Mouse (Mus musculus): ENCODE results near the gene Rab25. TPM values are rescaled to one million over a fixed set of nuclear protein-coding genes. Genes with fewer than 3 reads are reported as not detected.

Rab25 gene
- polyA plus RNA-seq, 1 experiment from 2014 or later, result 0.86 TPM

DNA sequence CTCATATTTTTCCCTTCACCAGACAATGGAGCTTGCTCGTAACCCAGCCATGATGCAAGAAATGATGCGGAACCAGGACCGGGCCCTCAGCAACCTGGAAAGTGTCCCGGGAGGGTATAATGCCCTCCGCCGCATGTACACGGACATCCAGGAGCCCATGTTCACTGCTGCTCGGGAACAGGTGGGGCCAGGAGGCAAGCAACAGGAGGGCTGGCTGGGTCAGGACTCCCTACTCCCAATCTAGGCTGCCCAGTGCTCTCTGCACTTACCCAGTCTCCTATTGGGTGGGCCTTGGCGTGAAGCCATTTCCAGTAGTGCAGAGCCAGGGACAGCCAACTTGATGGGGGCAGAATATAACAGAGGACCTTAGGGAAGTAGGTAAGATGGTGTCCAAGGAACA lies 11.5 kb upstream of the Rab25 start:
- peaks cover 4% of the 10 kb centered on the region for H3K4me1 ChIP-seq (ENCODE audit: control insufficient read depth, insufficient read depth, low read length)
- H3K27ac ChIP-seq (ENCODE audit: low read depth, low read length), result no peak overlapping the region
- H3K4me2 ChIP-seq, result no peak overlapping the region
- no peak for DNase-seq (ENCODE audit: low spot score, missing footprints)
- 96% methylated on average over 9 of the region's 9 CpGs for WGBS
- H3K4me3 ChIP-seq (ENCODE audit: low read depth, low read length), result no peak overlapping the region
- H3K36me3 ChIP-seq (ENCODE audit: control insufficient read depth, insufficient read depth, low read length), result peaks cover 44% of the 10 kb centered on the region
- H3K9ac ChIP-seq (ENCODE audit: low read length), result no peak overlapping the region
- H3K9me3 ChIP-seq (ENCODE audit: control insufficient read depth, low read length), result no peaks in the 10 kb centered on the region
- ATAC-seq (ENCODE audit: low FRiP score), result no peak
- H3K27me3 ChIP-seq (ENCODE audit: control insufficient read depth, insufficient read depth, low read length), result no peaks in the 10 kb centered on the region

DNA sequence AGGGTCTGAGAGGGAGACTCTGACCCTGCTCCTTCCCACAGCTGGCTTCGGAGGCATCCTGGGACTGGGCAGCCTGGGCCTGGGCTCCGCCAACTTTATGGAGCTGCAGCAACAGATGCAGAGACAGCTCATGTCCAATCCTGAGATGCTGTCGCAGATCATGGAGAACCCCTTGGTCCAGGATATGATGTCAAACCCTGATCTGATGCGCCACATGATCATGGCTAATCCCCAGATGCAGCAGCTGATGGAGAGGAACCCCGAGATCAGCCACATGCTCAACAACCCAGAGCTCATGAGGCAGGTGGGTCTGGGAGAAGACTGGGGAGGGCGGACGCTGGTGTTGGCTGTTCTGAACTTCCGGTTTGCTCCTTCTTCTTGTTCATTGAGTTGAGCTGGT lies 8.5 kb upstream of the Rab25 start:
- Histone ChIP-seq H3K27ac (ENCODE audit: low read depth, low read length) (no peak overlapping the region), H3K4me1 (ENCODE audit: control insufficient read depth, insufficient read depth, low read length) (peaks cover 13% of the 10 kb centered on the region), H3K36me3 (ENCODE audit: control insufficient read depth, insufficient read depth, low read length) (peaks cover 31% of the 10 kb centered on the region), H3K4me2 (no peak overlapping the region), H3K4me3 (ENCODE audit: low read depth, low read length) (no peak overlapping the region), H3K27me3 (ENCODE audit: control insufficient read depth, insufficient read depth, low read length) (no peaks in the 10 kb centered on the region), H3K9ac (ENCODE audit: low read length) (no peak overlapping the region), H3K9me3 (ENCODE audit: control insufficient read depth, low read length) (no peaks in the 10 kb centered on the region)
- DNase-seq (ENCODE audit: low spot score, missing footprints) (peak; percentile 39), ATAC-seq (ENCODE audit: low FRiP score) (no peak)
- 96% methylated on average over 8 of the region's 8 CpGs for WGBS

DNA sequence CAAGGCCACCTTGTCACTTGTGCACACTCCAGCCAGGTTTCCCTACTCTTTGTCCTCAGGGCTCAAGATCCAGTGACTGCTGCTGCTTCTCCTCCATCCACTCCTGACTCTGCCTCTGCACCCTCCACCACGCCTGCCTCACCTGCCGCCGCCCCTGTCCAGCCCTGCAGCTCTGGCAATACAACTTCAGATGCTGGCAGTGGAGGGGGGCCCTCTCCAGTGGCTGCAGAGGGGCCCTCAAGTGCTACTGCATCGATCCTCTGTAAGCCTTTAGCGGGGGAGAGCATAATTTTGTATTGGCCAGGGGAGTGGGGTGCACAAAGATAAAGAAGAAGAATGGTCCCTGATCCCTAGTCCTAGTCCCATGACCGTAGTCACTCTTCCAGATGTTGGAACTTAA lies 7.6 kb upstream of the Rab25 start:
- Histone ChIP-seq H3K36me3 (ENCODE audit: control insufficient read depth, insufficient read depth, low read length) (peaks cover 30% of the 10 kb centered on the region), H3K4me1 (ENCODE audit: control insufficient read depth, insufficient read depth, low read length) (peaks cover 13% of the 10 kb centered on the region), H3K27ac (ENCODE audit: low read depth, low read length) (no peak overlapping the region), H3K27me3 (ENCODE audit: control insufficient read depth, insufficient read depth, low read length) (no peaks in the 10 kb centered on the region), H3K9me3 (ENCODE audit: control insufficient read depth, low read length) (no peaks in the 10 kb centered on the region), H3K4me3 (ENCODE audit: low read depth, low read length) (no peak overlapping the region), H3K9ac (ENCODE audit: low read length) (no peak overlapping the region), H3K4me2 (no peak overlapping the region)
- WGBS, result 98% methylated on average over 6 of the region's 6 CpGs
- DNase-seq (ENCODE audit: low spot score, missing footprints), result peak; percentile 53
- no peak for ATAC-seq (ENCODE audit: low FRiP score)

DNA sequence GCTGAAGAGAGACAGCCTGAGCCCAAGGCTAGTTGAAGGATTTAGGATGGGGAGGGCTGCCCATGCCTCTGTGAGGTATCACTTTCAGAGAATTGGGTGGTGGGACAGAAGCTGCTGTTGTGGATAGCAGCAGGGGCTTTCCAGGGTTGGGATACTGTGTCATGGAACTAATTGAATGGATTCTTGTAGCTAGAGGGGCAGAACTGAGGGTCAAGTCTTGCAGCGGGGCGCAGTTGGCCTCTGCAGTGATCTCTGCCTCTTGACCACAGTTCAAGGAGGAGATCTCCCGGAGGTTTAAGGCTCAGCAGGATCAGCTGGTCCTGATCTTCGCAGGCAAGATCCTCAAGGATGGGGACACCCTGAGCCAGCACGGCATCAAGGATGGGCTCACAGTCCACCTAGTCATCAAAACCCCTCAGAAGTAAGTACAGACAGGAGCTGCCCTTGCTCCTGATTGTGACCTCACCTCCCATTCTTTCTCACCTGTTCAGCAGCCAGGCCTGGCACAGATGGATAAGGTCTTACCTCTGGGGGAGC lies 7.0 kb upstream of the Rab25 start:
- no peaks in the 10 kb centered on the region for H3K9me3 ChIP-seq (ENCODE audit: control insufficient read depth, low read length)
- H3K9ac ChIP-seq (ENCODE audit: low read length), result no peak overlapping the region; the same call in 1 of the 2 replicates
- H3K36me3 ChIP-seq (ENCODE audit: control insufficient read depth, insufficient read depth, low read length), result peaks cover 27% of the 10 kb centered on the region; the same call in 1 of the 2 replicates
- H3K27me3 ChIP-seq (ENCODE audit: control insufficient read depth, insufficient read depth, low read length), result no peaks in the 10 kb centered on the region
- H3K27ac ChIP-seq (ENCODE audit: low read depth, low read length), result no peak overlapping the region
- DNase-seq (ENCODE audit: low spot score, missing footprints), result peak; percentile 72
- peaks cover 13% of the 10 kb centered on the region for H3K4me1 ChIP-seq (ENCODE audit: control insufficient read depth, insufficient read depth, low read length)
- ATAC-seq (ENCODE audit: low FRiP score), result no peak
- peak overlapping the region; percentile 79; the same call in 1 of the 2 replicates for H3K4me3 ChIP-seq (ENCODE audit: low read depth, low read length)
- WGBS, result 85% methylated on average over 5 of the region's 5 CpGs
- H3K4me2 ChIP-seq, result no peak overlapping the region; the same call in 1 of the 2 replicates

DNA sequence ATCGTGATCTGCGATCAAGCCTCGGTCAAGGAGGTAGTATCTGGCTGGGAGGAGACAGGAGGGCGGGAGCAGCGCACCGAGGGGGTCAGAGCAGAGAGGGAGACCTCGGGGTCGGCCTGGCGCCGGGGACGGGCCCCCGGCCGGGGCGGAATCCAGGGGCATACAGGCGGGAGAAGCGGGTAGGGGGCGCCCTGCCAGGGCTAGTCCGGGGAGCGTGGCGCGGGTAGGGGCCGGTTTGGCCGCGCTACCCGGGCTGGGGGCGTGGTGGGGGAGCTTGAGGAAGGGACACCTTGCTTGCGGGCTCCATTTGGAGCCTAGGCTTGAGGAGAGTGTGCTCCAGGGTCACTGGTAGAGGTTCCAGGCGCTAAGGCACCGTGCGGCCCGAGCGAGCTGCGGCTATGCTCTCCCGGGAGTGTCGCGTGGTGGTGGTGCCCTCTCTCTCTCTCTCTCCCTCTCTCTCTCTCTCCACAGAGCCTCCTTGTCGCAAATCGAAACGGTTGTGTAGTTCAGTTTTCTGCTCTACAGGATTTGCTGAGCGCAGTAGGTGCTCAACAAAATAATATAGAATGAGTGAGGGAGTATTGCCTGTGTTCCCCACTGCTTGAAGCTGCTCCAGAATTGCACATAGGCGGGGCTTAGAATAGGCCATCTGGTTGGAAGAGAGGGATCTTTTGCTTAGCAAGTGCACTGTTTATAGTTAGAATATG lies 5.9 kb upstream of the Rab25 start:
- peak overlapping the region; percentile 93 for H3K27ac ChIP-seq (ENCODE audit: low read depth, low read length)
- peaks cover 13% of the 10 kb centered on the region for H3K4me1 ChIP-seq (ENCODE audit: control insufficient read depth, insufficient read depth, low read length)
- H3K36me3 ChIP-seq (ENCODE audit: control insufficient read depth, insufficient read depth, low read length), result peaks cover 17% of the 10 kb centered on the region; the same call in 1 of the 2 replicates
- ATAC-seq (ENCODE audit: low FRiP score) (peak; percentile 71), DNase-seq (ENCODE audit: low spot score, missing footprints) (no peak)
- no peaks in the 10 kb centered on the region for H3K27me3 ChIP-seq (ENCODE audit: control insufficient read depth, insufficient read depth, low read length)
- peak overlapping the region; percentile 80 for H3K9ac ChIP-seq (ENCODE audit: low read length)
- peak overlapping the region; percentile 66 for H3K4me2 ChIP-seq
- WGBS, result under 1% methylated on average over 40 of the region's 41 CpGs
- H3K4me3 ChIP-seq (ENCODE audit: low read depth, low read length), result peak overlapping the region; percentile 79
- H3K9me3 ChIP-seq (ENCODE audit: control insufficient read depth, low read length), result no peaks in the 10 kb centered on the region

DNA sequence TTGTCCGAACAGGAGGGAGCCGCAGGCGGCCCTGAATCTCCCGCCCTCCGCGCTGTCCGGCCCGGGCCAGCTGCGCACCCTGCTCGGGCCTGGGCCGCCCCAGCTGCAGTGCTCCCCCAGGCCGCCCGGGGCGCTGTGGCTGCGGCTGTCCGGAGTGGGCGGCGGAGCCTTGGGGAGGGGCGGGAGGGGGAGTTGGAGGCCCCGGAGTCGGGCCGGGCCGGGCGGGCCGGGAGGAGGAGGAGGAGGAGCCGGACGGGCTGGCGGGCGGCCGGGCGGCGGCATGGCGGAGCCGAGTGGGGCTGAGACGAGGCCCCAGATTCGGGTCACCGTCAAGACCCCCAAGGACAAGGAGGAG lies 5.4 kb upstream of the Rab25 start, which contains the start of gene Ubqln4:
Gene Ubqln4 (plus strand): TSS at position 234 of the 355 bp plus-strand sequence.
- Histone ChIP-seq H3K4me1 (ENCODE audit: control insufficient read depth, insufficient read depth, low read length) (peaks cover 13% of the 10 kb centered on the region), H3K4me2 (peak within 1 kb of the TSS; percentile 66), H3K4me3 (ENCODE audit: low read depth, low read length) (peak within 1 kb of the TSS; percentile 79), H3K9ac (ENCODE audit: low read length) (peak within 1 kb of the TSS; percentile 80), H3K27ac (ENCODE audit: low read depth, low read length) (peak within 1 kb of the TSS; percentile 93), H3K9me3 (ENCODE audit: control insufficient read depth, low read length) (no peaks in the 10 kb centered on the region), H3K36me3 (ENCODE audit: control insufficient read depth, insufficient read depth, low read length) (peaks cover 17% of the 10 kb centered on the region; the same call in 1 of the 2 replicates), H3K27me3 (ENCODE audit: control insufficient read depth, insufficient read depth, low read length) (no peaks in the 10 kb centered on the region)
- ATAC-seq (ENCODE audit: low FRiP score) (peak; percentile 91), DNase-seq (ENCODE audit: low spot score, missing footprints) (peak; percentile 100)
- WGBS, result under 1% methylated on average over 28 of the region's 37 CpGs

DNA sequence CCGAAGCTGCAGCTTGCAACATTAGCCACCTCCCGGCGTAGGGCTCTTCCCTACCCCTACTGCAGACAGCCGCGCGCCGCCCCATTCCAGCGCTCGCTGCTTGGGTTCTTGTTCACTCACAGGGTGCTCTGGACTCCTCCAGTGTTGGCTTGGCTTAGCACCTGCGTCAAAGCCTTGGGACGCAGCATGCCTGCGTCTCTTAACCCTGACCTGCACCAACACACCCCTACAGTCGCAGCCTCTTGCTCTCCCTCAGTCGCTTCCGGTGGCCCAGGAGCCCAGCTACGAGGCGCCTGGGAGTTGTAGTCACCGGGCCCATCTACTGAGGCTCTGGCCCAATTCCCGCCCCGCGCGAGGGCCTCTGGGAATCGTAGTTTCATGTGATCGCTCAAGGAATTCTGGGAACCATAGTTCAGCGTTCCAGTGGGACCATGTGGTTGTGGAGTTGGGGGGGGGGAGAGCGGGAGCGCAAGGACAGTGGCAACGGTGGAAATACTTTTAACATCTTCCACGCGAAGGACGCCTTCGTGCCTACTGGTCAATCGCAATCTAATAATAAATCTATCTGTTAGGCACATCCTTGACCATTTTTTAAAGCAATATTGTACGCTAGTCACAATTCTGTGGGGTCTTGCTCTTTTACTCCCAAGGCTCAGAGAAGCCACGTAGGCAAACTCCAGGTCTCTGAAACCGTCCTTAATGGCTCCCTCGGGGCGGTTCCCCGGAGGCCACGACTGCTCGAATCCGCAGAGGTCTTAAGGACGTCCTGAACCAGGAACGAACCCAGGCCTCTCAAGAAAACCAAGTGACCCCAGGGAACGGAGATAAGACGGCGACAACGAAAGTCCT lies 4.8 kb upstream of the Rab25 start, which contains the start of gene Lamtor2:
Gene Lamtor2 (minus strand): TSS at position 399 of the 849 bp plus-strand sequence.
- ATAC-seq (ENCODE audit: low FRiP score) (peak; percentile 90), DNase-seq (ENCODE audit: low spot score, missing footprints) (peak; percentile 100)
- Histone ChIP-seq H3K9ac (ENCODE audit: low read length) (peak within 1 kb of the TSS; percentile 80), H3K9me3 (ENCODE audit: control insufficient read depth, low read length) (no peaks in the 10 kb centered on the region), H3K27me3 (ENCODE audit: control insufficient read depth, insufficient read depth, low read length) (no peaks in the 10 kb centered on the region), H3K27ac (ENCODE audit: low read depth, low read length) (peak within 1 kb of the TSS; percentile 93), H3K4me2 (peak within 1 kb of the TSS; percentile 66), H3K36me3 (ENCODE audit: control insufficient read depth, insufficient read depth, low read length) (peaks cover 12% of the 10 kb centered on the region; the same call in 1 of the 2 replicates), H3K4me1 (ENCODE audit: control insufficient read depth, insufficient read depth, low read length) (peaks cover 13% of the 10 kb centered on the region), H3K4me3 (ENCODE audit: low read depth, low read length) (peak within 1 kb of the TSS; percentile 79)
- under 1% methylated on average over 48 of the region's 48 CpGs for WGBS

DNA sequence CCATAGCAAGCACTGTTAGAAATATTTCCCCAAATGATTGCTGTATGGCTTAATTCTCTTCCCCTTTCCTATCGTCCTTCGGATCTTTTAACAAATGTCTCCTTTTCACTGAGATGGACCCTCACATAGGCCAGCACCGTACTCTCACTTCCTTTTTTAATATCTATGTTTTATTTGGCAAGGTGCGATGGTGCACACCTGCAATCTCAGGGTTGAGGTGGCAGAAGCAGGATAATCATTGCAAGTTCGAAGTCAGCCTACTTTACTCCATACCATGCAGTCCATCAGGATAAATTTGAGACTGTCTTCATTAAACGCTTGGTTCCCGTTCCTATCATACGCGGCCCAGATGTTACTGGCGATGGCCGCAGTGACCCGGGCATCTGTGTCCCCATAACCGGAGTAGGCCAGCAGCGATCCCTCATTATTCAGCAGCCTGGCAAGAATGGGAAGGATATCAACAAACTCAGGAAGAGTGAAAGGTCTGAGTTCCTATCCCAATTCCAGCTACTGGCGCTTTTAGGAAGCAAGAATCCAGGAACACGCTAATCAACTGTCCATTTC lies 4.1 kb upstream of the Rab25 start:
- Histone ChIP-seq H3K36me3 (ENCODE audit: control insufficient read depth, insufficient read depth, low read length) (peaks cover 9% of the 10 kb centered on the region; the same call in 1 of the 2 replicates), H3K4me2 (peak overlapping the region; percentile 66), H3K4me1 (ENCODE audit: control insufficient read depth, insufficient read depth, low read length) (peaks cover 13% of the 10 kb centered on the region), H3K27ac (ENCODE audit: low read depth, low read length) (no peak overlapping the region), H3K4me3 (ENCODE audit: low read depth, low read length) (peak overlapping the region; percentile 79), H3K27me3 (ENCODE audit: control insufficient read depth, insufficient read depth, low read length) (no peaks in the 10 kb centered on the region), H3K9me3 (ENCODE audit: control insufficient read depth, low read length) (no peaks in the 10 kb centered on the region), H3K9ac (ENCODE audit: low read length) (peak overlapping the region; percentile 63)
- WGBS, result 25% methylated on average over 16 of the region's 16 CpGs
- DNase-seq (ENCODE audit: low spot score, missing footprints) (peak; percentile 81), ATAC-seq (ENCODE audit: low FRiP score) (no peak)

All from midbrain, embryonic 11.5 days (tissue).